Mouse (Mus musculus) lung, embryonic 16.5 days (tissue): Measurements from ENCODE around the gene Cwc25. TPM values are rescaled to one million over a fixed set of nuclear protein-coding genes. Genes with fewer than 3 reads are reported as not detected.

ENCODE experiments used
- ATAC-seq: fragments of 200-750 bp; cut with Nextera tagmentation; 2 replicates; pipeline ENCODE4 v1.8.0; 2017; ENCODE audit warnings: low read depth, mild to moderate bottlenecking, moderate library complexity
- H3K27ac ChIP-seq: fragments of 300-500 bp; sonication (generic); 2 replicates; pipeline ENCODE4 v1.5.1; 2014; ENCODE audit warnings: mild to moderate bottlenecking, control low read depth, low read length
- H3K27me3 ChIP-seq: fragments of 300-500 bp; sonication (generic); 2 replicates; pipeline ENCODE4 v1.6.1; 2014; ENCODE audit warnings: low read depth, low read length, mixed read lengths; ENCODE audit not compliant: control insufficient read depth, insufficient read depth
- H3K36me3 ChIP-seq: fragments of 300-500 bp; sonication (generic); 2 replicates; pipeline ENCODE4 v1.6.1; 2014; ENCODE audit warnings: low read length; ENCODE audit not compliant: control insufficient read depth, insufficient read depth
- H3K4me1 ChIP-seq: fragments of 300-500 bp; sonication (generic); replicated peaks from 2 replicates; pipeline ENCODE4 v1.6.1; 2014; ENCODE audit warnings: low read length, mixed read lengths; ENCODE audit not compliant: control insufficient read depth, insufficient read depth
- H3K4me2 ChIP-seq: fragments of 300-500 bp; sonication (generic); 2 replicates; pipeline ENCODE4 v1.6.1; 2014; ENCODE audit warnings: low read depth, low read length, control low read depth
- H3K4me3 ChIP-seq: fragments of 300-500 bp; sonication (generic); 2 replicates; pipeline ENCODE4 v1.5.1; 2014; ENCODE audit warnings: mild to moderate bottlenecking, low read length, control low read depth
- H3K9ac ChIP-seq: fragments of 300-500 bp; sonication (generic); 2 replicates; pipeline ENCODE4 v1.6.1; 2014; ENCODE audit warnings: low read length, control low read depth
- H3K9me3 ChIP-seq: fragments of 300-500 bp; sonication (generic); 2 replicates; pipeline ENCODE4 v1.6.1; 2016; ENCODE audit warnings: low read length; ENCODE audit not compliant: control insufficient read depth
- WGBS: fragments of 180-500 bp; shearing (Covaris S2); extraction: QIAGEN DNeasy Blood & Tissue Kit; methylation state at CpG from one replicate; pipeline ENCODE4 v1.1.7; 2014; 5-methylcytosine and 5-hydroxymethylcytosine counted together
- polyA plus RNA-seq: library from polyadenylated mRNA; unstranded; fragments of >200 nt; fragmentation: Nextera tagmentation; extraction: Ambion mirVana; gene quantifications from 2 replicates; pipeline ENCODE4 v1.2.1, GENCODE M21; 2015

Gene Cwc25
- polyA plus RNA-seq, 1 experiment from 2014 or later, result 16.1 TPM

DNA sequence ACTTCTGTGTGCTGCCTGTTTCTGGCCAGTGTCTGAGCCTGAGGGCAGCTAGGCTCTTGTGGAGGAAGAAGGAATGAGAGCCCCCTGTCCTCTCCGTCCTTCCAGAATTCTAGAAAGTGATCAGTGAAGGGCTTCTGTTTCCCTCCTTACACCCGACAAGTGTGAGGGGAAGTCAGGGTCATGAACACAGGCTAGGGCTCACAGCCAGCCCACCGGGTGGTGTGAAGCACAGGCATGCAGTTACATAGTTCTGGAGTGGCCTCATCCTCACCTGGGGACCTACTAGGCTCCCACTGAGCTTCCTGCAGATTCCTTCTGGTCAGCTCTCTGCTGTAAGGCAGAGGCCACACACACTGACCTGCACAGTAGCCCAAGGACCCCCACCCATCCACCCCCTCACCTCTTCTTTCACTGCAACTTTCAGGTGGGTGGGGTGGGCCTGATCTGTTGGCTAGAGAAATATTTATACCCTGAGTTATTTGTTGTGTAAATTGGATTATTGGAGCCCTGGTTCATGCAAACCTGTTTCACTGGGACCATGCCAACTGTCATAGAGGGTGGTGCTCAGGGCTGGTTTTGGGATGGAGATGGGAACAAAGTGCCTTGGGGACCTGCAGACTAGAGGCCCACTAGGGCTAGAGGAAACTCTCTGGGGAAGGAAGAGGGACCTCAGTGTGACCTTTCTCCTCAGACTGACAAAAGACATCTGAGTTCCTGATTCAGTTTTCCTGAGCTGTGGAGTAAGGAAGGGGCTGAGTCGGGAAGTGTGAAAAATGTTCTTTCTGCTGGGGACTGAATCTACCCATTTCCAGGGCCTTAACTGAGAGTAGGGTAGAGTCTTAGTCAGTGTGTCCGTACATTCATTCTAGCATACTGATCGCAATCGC lies 43.1 kb upstream of the Cwc25 start:
- H3K36me3 ChIP-seq, result peaks cover 8% of the 10 kb centered on the region; the same call in 1 of the 2 replicates
- WGBS, result 38% methylated on average over 7 of the region's 7 CpGs
- peak overlapping the region; percentile 93 for H3K27ac ChIP-seq
- no peak overlapping the region for H3K4me3 ChIP-seq
- no peaks in the 10 kb centered on the region for H3K9me3 ChIP-seq
- 0 out of 2 replicates have a peak overlapping the region, but pooled peaks have one; percentile 35 for H3K9ac ChIP-seq
- peaks cover 95% of the 10 kb centered on the region for H3K4me1 ChIP-seq
- no peak for ATAC-seq
- no peak overlapping the region; the same call in 1 of the 2 replicates for H3K4me2 ChIP-seq
- H3K27me3 ChIP-seq, result no peaks in the 10 kb centered on the region

DNA sequence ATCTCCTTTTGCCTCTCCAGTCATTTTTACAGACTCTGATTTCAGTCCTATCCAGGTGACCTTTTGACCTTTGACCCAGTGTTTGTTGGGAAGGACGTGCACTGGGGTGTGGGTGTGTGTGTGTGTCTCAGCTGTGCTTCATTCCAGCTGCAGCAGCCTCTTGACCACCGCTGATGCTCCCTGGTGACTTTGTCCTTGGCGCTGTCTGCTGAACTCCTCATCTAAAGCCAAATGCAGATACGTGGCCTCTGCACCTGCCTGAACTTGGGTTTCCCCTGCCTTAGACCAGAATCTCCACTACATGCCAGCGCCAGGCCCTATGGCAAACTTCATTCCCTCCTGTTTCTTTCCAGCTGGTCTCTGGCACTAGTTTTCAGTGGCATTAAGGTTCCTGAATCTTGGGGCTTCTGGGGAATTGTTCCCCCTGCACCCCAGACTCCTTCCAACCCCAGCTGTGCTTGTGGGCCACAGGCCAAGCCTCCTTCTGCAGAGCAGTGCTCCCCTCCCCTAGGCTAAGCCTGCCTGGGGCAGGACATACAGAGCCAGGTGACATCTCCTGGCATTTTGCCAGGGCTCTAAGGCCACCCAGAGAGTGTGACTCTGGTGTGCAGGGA lies 42.4 kb upstream of the Cwc25 start:
- Histone ChIP-seq H3K9ac (0 out of 2 replicates have a peak overlapping the region, but pooled peaks have one; percentile 35), H3K36me3 (peaks cover 8% of the 10 kb centered on the region; the same call in 1 of the 2 replicates), H3K27me3 (no peaks in the 10 kb centered on the region), H3K27ac (peak overlapping the region; percentile 93), H3K9me3 (no peaks in the 10 kb centered on the region), H3K4me1 (peaks cover 99% of the 10 kb centered on the region), H3K4me3 (no peak overlapping the region), H3K4me2 (peak overlapping the region; percentile 1; the same call in 1 of the 2 replicates)
- WGBS, result 25% methylated on average over 5 of the region's 5 CpGs
- ATAC-seq, result no peak

GRCm38 (mm10) chr11:97808093-97808492 lies 41.7 kb upstream of the Cwc25 start:
- H3K4me1 ChIP-seq, result peaks cover 98% of the 10 kb centered on the region
- WGBS, result 8% methylated on average over 2 of the region's 2 CpGs
- peak overlapping the region; percentile 40 for H3K9ac ChIP-seq
- H3K9me3 ChIP-seq, result no peaks in the 10 kb centered on the region
- no peak overlapping the region for H3K4me3 ChIP-seq
- peak overlapping the region; percentile 93 for H3K27ac ChIP-seq
- no peaks in the 10 kb centered on the region for H3K27me3 ChIP-seq
- ATAC-seq, result peak; percentile 54
- H3K4me2 ChIP-seq, result peak overlapping the region; percentile 22; the same call in 1 of the 2 replicates
- H3K36me3 ChIP-seq, result peaks cover 5% of the 10 kb centered on the region; the same call in 1 of the 2 replicates

- no peak for ATAC-seq
- no peak overlapping the region for H3K4me3 ChIP-seq
- WGBS, result 15% methylated on average over 6 of the region's 6 CpGs
- H3K9ac ChIP-seq, result peak overlapping the region; percentile 40
- H3K4me2 ChIP-seq, result peak overlapping the region; percentile 22
- H3K27me3 ChIP-seq, result no peaks in the 10 kb centered on the region
- no peaks in the 10 kb centered on the region for H3K9me3 ChIP-seq
- H3K4me1 ChIP-seq, result peaks cover 98% of the 10 kb centered on the region
- H3K36me3 ChIP-seq, result peaks cover 5% of the 10 kb centered on the region; the same call in 1 of the 2 replicates
- H3K27ac ChIP-seq, result peak overlapping the region; percentile 93
These were observed 41.3 kb upstream of the Cwc25 start for GRCm38 (mm10) chr11:97807626-97808025.

DNA sequence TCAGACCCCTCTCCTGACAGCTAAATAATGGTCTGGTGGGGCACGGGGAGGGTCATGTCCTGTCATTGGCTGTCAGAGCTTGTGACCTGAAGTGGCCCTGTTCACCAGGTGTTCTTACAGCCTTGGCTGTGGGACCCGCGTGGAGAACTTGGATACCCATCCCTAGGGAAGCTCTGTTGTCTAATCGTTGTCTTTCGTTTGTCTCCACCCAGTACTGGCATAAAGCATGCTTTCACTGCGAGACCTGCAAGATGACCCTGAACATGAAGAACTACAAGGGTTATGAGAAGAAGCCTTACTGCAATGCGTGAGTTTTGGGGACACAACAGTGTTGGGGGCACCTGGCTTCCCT lies 40.2 kb upstream of the Cwc25 start:
- H3K4me3 ChIP-seq, result no peak overlapping the region
- peak overlapping the region; percentile 16; the same call in 1 of the 2 replicates for H3K9ac ChIP-seq
- peak overlapping the region; percentile 48; the same call in 1 of the 2 replicates for H3K4me2 ChIP-seq
- H3K27me3 ChIP-seq, result no peaks in the 10 kb centered on the region
- peaks cover 98% of the 10 kb centered on the region for H3K4me1 ChIP-seq
- 50% methylated on average over 7 of the region's 7 CpGs for WGBS
- peak overlapping the region; percentile 94 for H3K27ac ChIP-seq
- peaks cover 5% of the 10 kb centered on the region; the same call in 1 of the 2 replicates for H3K36me3 ChIP-seq
- no peak for ATAC-seq
- H3K9me3 ChIP-seq, result no peaks in the 10 kb centered on the region

DNA sequence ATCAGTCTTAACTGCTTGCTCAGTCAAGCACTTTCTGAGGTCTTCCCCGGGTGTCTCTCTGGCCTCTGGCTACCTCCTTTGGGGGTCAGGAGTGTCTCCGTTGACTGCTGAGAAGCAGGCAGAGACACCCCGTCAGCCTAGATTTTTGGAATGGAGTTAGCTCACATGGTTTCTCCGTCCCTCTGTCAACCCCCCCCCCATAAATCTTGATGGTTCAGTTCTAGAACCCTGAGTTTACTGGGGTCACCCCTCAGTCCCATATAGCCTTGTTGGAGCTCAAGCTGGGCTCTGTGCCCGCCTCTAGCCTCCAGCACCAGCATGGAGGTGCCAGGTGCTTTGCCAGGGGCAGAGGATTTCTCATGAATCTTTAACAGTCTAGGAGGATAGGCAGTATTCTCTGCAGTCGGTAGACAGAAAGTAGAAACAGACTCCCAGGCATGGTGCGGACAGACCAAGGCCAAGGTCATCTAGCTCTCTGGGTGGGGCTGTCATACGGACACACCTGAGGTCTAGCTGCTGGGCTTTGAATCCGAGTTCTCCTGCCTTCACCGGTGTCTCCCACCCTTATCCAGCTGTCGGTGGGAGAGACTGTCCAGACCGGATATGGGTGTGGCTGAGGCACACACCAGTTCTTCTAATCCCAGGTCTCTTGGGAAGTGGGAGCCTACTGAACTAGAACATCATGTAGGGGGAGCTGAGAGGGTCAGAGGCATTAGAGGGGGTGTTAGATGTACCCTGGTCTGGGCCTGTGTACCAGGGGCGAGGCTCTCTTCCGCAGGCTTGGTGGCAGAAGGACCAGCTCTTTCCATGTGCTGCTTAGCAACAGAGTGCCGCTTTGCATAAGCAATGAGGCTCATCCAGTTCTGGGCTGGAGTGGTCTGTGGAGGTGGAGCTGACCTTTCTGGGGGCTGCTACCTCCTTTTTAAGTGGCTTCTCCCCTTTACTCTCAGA lies 39.6 kb upstream of the Cwc25 start:
- Histone ChIP-seq H3K9me3 (no peaks in the 10 kb centered on the region), H3K27ac (peak overlapping the region; percentile 94), H3K4me3 (peak overlapping the region; percentile 12), H3K9ac (peak overlapping the region; percentile 27; the same call in 1 of the 2 replicates), H3K4me2 (peak overlapping the region; percentile 48), H3K36me3 (peaks cover 5% of the 10 kb centered on the region; the same call in 1 of the 2 replicates), H3K4me1 (peaks cover 97% of the 10 kb centered on the region), H3K27me3 (no peaks in the 10 kb centered on the region)
- ATAC-seq, result 0 out of 2 replicates have a peak, but pooled peaks have one; percentile 1
- WGBS, result 18% methylated on average over 15 of the region's 15 CpGs

GRCm38 (mm10) chr11:97804841-97805661 lies 38.7 kb upstream of the Cwc25 start:
- ATAC-seq, result peak; percentile 27
- Histone ChIP-seq H3K4me2 (peak overlapping the region; percentile 48), H3K9ac (peak overlapping the region; percentile 44), H3K4me3 (peak overlapping the region; percentile 19; the same call in 1 of the 2 replicates), H3K27me3 (no peaks in the 10 kb centered on the region), H3K36me3 (peaks cover 5% of the 10 kb centered on the region; the same call in 1 of the 2 replicates), H3K4me1 (peaks cover 88% of the 10 kb centered on the region), H3K9me3 (no peaks in the 10 kb centered on the region), H3K27ac (peak overlapping the region; percentile 94)
- WGBS, result 10% methylated on average over 9 of the region's 9 CpGs

- no peak overlapping the region for H3K4me3 ChIP-seq
- H3K4me1 ChIP-seq, result peaks cover 77% of the 10 kb centered on the region
- H3K27ac ChIP-seq, result peak overlapping the region; percentile 94
- no peak overlapping the region; the same call in 1 of the 2 replicates for H3K4me2 ChIP-seq
- WGBS, result 43% methylated on average over 5 of the region's 5 CpGs
- H3K9ac ChIP-seq, result no peak overlapping the region
- H3K9me3 ChIP-seq, result no peaks in the 10 kb centered on the region
- no peak for ATAC-seq
- peaks cover 5% of the 10 kb centered on the region; the same call in 1 of the 2 replicates for H3K36me3 ChIP-seq
- no peaks in the 10 kb centered on the region for H3K27me3 ChIP-seq
These were observed 37.5 kb upstream of the Cwc25 start for GRCm38 (mm10) chr11:97803847-97804246.
